Mouse (Mus musculus) activated CD4-positive, CD25-positive, alpha-beta regulatory T cell (primary cell): ENCODE results near the gene Lrrc38. TPM values are rescaled to one million over a fixed set of nuclear protein-coding genes. Genes with fewer than 3 reads are reported as not detected.

Experiments used
- polyA plus RNA-seq, 2 experiments: library from polyadenylated mRNA; unstranded; fragments of 100-300 nt; shearing (Covaris generic); gene quantifications; one replicate each; pipeline ENCODE4 v1.2.1; 2017

The Lrrc38 gene
- not detected for polyA plus RNA-seq

GRCm38 (mm10) chr4:143349484-143349906 lies at the start of gene Lrrc38:
TSS of gene Lrrc38 (plus strand) at chr4:143349757.

GRCm38 (mm10) chr4:143394181-143394580 lies 44.6 kb downstream of the Lrrc38 start, which contains the start of gene Pramel1:
TSS of gene Pramel1 (plus strand) at chr4:143394428.

GRCm38 (mm10) chr4:143412219-143413092 lies 62.9 kb downstream of the Lrrc38 start, which contains the start of gene Pramef8:
TSS of gene Pramef8 (plus strand) at chr4:143412426.

Other genes starting within 250 kb of the Lrrc38 start
- 10 to 100 TPM; 15.8 to 25.2 TPM for gene Prdm2, start 136.8 kb upstream of the Lrrc38 start, polyA plus RNA-seq
- under 1 TPM in 1 of 2 experiments, not detected in 1; 0.18 TPM for gene Pdpn, start 50.2 kb upstream of the Lrrc38 start, polyA plus RNA-seq
- gene Pramel1, start 44.7 kb downstream of the Lrrc38 start, polyA plus RNA-seq, result not detected
- 10 to 100 TPM; 27.7 to 37.0 TPM for gene Pramef8, start 62.7 kb downstream of the Lrrc38 start, polyA plus RNA-seq
- not detected for gene Oog4, start 100.6 kb downstream of the Lrrc38 start, polyA plus RNA-seq
- not detected for gene Gm13043, start 161.6 kb downstream of the Lrrc38 start, polyA plus RNA-seq
- gene Gm13040, start 186.2 kb downstream of the Lrrc38 start, polyA plus RNA-seq, result not detected
- under 1 TPM in 1 of 2 experiments, not detected in 1; 0.22 TPM for gene BC080695, start 201.9 kb downstream of the Lrrc38 start, polyA plus RNA-seq
- gene Gm13057, start 202.0 kb downstream of the Lrrc38 start, polyA plus RNA-seq, result not detected